Mouse (Mus musculus) embryo, embryonic 9.5 days (tissue): ENCODE results near the gene Maco1.

Experiments
- DNase-seq: peaks from one replicate; pipeline ENCODE4 v3.0.0-alpha.2; 2017; ENCODE audit errors: extremely low spot score

Gene Maco1

DNA sequence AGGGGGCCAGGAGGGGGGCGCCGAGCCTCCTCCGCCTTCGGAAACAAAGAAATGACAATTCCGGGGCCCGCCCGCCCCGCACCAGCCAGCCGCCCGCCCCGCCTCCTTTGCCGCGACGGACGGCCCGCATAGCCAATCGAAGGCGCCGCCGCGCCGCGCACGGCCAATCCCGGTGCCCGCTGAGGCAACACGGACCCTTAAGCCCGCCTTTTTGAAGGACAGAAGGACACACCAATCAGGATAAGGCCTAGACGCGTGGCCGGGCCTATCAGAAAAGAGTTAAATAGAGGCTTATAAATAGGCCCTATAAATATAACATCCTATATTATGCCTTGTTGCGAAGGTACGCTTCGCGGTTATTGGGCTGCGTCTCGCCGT is at the start of gene Maco1:
Maco1 (minus strand) TSS at position 87 of the 378 bp plus-strand sequence.
- peak; percentile 99 for DNase-seq

DNA sequence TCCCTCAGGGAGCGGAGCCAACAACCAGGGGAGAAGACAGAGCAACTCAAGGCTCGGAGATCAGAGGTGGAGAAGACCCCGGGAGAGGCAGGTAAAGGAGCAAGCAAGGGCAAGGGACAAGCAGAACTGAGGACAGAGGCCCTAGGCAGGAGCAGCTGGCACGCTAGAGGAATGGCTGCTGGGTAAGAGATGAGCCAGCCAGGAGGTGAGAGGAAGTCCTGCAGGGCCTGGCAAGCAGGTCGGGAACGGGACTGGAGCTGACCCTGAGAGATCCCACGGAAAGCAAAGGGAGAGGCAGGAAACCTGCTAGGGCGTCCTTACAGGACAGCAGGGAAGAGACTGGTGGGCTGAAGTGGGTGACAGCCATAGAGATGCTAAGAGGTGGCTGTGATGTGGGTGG is 48.0 kb upstream of the Maco1 start:
- DNase-seq, result no peak

DNA sequence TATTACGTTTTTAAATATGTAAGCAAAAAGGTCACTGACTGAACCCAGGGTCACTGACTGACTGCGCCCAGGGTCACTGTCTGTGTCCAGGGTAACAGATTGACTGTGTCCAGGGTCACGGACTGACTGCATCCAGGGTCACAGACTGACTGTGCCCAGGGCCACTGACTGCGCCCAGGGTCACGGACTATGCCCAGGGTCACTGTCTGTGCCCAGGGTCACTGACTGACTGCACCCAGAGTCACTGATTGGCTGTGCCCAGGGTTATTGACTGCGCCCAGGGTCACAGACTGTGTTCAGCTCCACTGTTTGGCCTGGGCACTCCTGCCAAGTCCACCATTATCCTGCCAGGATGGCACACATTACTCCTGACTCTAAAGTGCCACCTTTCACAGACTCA is 44.1 kb upstream of the Maco1 start:
- no peak for DNase-seq

DNA sequence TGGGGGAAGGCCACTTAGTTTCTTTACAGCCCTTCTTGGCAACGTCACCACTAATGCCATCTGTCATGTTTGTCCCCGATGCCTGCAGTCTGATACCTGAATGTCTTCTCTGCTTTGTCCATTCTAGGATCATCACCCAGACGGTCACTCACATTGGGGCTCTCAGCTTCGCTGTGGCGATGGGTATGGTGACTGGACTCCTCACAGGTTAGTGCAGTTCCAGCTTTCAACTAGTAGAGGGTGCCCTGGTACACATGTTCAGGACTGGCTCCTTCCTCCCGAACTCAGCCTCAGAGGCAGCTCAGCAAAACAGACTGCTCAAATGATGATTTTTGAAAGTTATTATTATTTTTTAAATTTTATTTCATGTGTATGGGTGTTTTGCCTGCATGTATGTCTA is 39.0 kb upstream of the Maco1 start:
- DNase-seq, result no peak

DNA sequence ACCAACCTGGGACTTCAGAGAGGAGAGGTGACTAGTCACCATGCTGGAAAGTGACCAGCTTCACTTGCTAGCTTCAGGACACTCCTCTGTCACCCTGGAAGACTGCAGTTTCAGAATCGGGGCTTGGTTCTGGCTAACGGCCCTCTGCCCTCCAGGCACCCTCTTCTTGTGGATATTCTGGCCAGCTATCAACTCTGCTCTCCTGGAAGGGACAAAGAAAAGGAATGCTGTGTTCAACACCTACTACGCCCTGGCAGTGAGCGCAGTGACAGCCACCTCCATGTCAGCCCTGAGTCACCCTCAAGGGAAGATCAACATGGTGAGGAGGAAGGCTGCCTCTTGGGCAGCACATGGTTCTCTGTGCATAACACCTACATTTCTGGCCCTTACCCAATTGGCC is 31.2 kb upstream of the Maco1 start:
- DNase-seq, result no peak

DNA sequence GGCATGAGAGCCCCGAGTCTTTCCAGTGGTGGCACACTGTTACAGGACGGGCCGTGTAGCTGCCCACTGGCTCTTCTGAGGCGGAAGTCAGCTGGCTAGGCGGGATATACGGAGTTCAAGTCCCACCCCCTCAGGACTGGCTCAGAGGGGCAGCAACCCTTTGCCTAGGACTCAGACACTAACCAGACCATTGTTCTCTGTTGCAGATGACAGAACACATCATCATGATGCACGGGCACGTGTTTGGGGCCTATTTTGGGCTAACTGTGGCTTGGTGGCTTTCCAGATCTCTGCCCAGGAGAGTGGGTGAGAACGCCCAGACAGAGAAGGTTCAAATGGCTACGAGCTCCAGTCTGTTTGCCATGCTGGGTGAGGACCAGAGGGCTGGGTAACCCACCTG is 30.7 kb upstream of the Maco1 start:
- DNase-seq, result no peak

DNA sequence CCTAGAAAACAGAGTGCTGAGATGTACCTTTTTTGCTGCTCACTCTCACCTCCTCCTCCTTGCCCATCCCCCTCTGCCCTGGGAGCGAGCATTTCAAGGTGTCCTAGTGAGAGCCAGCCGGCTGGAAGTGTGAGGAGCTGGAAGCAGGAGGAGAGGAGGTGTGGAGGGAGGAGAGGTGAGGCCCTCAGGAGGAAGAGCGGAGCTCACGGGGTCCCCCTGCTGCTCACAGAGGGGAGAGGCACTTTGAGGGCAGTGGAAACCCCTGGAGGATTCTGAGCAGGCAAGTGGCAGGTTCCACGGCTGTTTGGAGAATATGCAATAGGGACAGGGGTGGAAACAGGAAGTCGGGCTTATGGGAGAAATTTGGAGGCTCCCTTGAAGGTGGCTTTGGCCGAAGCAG is 30.1 kb upstream of the Maco1 start:
- DNase-seq, result no peak

DNA sequence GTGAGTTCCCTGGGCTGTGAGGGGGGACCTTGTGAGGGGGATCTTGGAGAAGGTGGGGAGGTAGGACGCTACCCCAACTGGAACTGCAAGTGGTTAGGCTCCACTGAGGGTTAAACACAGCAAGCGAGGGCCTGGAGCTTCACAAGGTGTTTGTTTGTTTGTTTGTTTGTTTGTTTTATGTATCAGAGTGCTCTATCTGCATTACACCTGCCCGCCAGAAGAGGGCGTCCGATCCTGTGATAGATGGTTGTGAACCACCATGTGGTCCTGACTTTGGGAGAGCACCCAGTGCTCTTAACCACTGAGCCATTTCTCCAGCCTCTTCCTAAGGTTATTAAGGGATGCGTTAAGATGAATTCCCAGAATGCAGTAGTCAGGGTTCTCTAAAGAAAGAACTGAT is 26.9 kb upstream of the Maco1 start:
- DNase-seq, result no peak

DNA sequence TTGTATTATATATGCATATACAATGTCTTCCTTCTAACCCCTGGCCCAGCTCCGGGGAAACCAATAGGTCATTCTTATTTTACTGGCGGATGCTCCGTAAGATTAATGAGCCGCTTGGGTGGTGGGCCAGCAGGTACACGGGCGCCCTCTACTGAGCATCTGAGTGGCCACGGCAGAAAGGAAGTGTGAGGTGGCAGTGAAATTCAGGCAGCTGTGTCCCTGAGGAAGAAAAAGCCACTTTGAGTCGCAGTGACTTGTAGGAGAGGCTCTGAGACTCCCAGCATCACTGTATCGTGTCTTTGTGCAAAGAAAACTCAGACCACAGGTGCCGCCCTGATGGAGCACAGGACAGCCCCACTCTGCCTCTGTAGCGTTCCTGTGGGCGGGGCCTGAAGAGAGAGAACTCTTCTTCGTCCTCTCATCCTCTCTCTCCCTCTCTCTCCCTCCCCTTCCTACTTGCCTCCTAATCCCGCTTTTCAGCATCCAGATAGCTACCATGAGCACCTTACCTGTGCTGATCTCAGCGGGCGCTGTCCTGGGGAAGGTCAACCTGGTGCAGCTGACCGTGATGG is 26.4 kb upstream of the Maco1 start:
- DNase-seq, result peak; percentile 81

DNA sequence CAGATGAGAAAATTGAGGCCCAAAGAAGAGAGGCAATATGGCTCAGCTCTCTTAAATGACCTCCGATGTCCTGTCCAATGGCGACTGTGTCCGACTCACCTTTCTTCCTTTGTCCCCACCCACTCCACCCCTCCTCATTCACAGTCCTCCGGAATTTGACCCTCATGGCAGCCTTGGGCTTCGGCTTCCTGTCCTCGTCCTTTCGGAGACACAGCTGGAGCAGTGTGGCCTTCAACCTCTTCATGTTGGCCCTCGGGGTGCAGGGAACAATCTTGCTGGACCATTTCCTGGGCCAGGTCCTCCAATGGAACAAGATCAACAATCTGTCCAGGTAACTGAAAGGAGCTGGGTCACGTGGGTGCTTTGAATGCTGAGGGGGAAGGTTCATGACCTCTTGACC is 23.0 kb upstream of the Maco1 start:
- no peak for DNase-seq

DNA sequence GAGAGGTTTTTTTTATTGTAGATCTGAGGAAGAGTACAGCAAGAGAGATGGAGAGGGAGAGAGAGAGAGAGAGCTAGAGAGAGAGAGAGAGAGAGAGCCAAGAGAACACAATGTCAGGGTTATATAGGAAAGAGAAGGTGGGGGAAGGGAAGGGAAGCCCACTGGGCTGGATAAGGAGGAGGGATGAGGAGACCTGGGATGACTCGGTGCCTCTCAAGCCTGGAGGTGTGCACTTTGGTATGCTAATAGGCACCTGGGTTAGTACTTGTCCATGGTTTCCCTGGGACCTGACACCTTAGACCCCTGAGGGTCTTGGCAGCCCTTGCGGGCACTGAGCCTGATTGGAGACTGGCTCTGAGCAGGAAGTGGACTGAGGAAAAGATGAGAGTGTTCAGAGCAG is 18.8 kb upstream of the Maco1 start:
- DNase-seq, result no peak

DNA sequence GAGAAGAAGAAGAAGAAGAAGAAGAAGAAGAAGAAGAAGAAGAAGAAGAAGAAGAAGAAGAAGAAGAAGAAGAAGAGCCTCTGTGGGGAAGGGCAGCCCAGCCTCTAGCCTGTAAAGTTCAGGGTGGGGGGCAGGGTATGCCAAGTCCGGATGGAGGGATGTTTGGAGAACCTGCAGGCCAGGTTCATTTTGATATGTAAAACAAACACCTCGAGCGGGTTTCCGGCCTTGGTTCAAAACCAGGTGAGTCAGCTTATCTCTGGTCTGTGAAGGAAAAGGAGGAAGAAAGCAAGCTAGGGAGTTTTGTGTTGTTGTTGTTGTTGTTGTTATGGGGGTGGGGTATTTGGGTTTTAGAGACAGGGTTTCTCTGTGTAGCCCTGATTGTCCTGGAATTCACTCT is 18.3 kb upstream of the Maco1 start:
- DNase-seq, result no peak

DNA sequence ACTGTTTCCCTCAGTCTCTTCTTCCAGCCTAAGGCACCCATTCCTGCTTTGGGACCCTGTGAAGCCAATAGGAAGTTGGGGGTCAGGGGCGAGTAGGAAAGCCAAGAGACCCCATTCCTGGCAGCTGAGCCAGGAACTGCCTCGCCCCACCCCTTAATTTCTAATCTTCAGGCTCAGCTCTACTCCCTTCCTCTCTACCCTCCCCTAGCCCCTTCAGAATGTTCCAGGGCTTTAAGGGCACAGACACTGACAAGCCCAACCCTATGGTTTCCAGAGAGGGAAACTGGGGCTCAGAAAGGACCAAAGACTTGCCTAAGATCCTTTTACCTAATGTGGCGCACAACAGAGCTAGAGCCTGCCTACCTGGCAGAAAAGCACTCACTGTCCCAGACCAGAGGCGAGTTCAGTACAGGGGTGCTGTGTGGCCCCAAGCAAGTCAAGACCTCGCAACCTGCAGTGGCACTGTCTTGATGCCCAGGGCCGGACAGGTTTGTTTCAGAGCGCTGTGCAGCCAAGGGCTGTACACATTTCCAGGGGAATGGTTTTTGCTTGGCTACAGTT is 16.8 kb upstream of the Maco1 start:
- DNase-seq, result no peak

DNA sequence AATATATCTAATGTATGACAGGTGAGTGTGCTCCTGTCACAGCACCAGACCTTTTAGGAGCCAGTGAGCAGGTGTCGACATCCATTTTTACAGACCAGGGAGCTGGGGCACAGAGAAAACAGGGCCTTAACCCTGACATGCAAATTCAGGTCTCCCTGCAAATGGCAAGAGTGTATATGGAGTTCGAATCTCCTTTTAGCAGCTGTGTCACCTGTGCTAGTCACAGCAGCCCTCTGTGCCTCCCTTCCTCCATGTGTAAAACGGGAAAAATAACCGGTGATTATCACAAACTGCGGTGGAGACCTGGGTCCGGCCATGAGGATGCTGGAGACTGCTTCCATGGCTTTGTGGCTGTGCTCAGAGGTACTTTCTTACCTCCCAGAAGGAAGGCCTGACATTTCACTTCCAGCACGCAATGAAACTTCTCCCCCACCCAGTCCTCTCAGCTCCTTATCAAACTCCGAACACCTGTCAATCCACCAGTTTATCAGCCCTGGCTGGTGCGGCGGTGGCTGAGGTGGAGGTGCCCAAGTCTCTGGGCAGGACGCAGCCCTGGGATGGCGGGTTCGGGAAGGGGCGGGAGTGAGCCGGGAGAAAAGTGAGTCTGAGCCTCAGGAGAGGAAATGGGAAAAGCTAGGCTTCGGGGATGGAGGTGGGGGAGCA is 16.1 kb upstream of the Maco1 start:
- DNase-seq, result no peak

DNA sequence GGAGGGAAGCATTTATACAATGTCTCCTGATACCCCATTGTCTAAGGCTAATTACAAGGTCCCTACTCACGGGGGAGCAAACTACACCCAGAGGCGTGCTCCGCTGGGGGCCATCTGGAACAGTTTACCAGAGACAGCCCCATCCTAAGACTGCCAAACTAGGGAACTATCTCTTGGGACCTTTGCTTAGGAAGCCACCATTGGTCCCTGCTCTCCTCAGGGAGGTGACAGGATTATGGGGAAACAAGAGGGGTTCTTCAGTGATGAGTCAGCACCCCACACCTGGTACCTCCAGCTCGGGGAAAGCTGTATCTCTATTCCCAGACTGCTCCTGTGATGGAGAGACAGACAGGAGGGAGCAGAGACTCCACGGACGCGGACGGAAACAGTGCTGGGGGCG is 15.3 kb upstream of the Maco1 start:
- DNase-seq, result no peak

DNA sequence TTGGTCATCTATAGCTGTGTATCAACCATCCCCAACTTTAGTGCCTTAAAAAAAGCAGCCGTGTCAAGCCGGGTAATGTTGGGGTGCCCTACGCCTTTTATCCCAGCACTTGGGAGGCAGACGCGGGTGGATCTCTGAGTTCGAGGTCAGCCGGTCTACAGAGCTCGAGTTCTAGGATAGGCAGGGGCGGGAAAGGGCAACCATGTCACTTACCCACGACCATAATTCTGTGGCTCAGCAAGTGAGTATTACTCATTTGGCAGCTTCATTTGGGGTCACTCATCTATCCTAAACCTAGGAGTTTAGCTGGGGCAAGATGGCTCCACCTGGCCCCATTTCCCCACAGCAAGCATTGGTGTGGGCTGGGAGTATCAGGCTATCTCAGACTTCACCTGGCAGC is 14.9 kb upstream of the Maco1 start:
- no peak for DNase-seq

DNA sequence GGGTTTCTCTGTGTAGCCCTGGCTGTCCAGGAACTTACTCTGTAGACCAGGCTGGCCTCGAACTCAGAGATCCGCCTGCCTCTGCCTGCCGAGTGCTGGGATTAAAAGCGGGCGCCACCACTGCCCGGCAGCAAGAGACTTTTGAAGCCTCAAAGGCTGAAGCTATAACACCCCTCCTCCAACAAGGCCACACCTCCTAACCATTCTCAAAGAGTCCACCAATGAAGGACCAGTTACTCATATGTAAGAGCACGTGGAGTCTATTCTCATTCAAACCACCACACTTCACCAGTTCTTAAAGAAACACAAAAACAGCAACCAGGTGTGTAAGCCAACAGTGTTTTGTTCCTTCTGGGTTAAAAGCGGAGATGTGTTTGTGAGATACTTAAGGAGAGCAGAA is 14.5 kb upstream of the Maco1 start:
- DNase-seq, result no peak

DNA sequence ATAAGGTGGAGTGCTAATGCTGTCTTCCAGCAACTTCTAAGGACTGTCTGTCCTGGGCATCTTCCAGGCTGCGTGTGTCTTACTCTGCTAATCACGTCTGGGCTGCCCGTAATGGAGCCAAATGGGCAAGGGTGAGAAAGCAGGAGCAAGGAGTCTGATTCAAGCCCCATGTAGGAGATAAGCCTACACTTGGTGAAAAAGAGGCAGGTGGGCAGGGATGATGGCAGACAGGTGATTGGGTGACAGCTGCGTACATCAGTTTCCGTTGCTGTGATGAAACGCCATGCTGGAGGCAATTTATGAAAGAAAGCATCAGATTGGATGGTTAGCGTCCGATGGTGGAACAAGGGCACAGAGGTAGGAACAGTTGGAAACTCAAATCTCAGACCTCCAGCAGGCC is 14.1 kb upstream of the Maco1 start:
- DNase-seq, result no peak

DNA sequence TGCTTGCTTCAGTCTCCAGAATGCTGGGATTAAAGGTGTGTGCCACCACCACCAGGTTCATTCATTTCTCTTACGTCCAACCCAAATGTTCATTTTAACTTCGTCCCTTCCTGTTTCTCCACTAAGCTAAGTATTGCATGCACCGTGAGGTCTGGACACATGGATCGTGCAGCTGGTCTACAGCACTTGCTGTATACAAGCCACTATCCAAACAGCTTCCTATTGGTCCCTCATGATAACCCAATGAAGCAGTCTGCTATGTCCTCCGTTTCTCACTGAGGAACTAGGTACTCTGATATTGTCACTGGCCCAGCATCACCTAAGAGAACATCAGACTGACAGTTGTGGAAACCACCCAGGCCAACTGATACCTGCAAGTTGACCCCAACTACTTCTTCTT is 12.6 kb upstream of the Maco1 start:
- DNase-seq, result no peak

DNA sequence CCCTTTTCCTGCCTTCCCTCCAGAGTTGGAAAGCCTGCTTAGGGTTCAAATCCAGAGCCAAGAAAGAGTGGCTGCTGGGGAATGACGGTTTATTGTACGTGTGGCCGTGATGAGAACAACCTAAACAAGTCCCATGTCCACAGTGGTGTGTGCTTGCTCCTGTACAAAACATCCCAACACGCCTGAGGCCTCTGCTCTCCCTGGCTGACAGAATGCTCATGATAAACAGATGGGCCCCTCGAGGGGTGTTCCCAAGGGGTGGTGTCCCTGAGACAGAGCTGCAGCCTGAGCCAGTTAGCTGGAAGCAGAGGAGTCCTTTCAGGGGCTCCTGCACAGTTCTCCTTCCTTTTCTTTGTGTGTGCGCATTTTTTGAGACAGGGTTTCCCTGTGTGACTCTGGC is 12.2 kb upstream of the Maco1 start:
- DNase-seq, result no peak

DNA sequence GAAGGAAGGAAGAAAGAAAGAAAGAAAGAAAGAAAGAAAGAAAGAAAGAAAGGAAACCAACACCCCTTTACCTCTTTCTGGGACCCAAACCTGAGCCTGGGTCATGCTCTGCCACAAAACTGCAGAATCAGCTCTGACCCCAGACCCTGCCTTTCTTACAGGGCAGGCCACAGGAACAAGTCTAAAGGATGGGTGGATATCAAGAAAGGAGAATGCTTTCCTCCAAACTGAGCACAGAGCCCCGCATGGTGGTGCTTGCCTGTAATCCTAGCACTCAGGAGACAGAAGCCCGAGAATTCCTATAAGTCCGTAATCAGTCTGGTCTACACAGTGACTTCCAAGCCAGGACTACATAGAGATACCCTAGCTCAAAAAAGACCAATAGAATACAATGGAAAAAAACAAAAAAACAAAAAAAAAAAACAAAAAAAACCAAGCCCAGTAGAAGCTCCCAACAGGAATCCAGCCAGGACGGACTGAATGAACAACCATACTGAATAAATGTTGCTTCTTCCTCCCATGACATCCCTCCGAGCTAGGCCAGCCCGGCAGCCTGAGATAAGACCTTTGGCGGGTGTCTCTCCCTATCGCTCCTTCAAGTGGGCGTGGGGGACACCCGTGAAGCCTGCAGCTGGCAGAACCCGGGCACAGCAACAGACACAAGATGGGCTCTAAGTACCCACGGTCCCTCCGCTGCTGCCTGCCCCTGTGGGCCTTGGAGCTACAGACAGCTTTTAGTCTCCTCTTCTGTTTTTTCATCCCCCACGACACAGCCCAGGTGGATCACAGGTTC is 11.0 kb upstream of the Maco1 start, which contains the start of gene Rhd:
Rhd (plus strand) TSS at position 600 of the 793 bp plus-strand sequence.
- DNase-seq, result no peak

DNA sequence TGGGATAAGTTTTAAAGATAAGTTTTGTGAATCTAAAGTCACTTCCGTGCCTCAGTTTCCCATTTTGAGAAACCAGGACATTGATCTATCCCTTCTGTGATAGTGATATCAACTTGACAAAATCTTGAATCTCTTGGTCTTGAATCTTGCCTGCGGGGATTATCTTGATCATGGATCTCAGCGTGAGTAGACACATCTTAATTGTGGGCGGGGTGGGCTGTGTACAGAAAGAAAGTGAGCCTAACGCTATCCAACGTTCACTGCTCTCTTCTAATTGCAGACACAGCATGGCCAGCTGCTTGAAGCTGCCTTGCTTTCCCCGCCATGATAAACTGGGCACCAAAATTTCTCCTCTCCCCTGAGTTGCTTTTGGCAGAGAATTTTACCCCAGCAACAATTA is 9.9 kb upstream of the Maco1 start:
- no peak for DNase-seq

DNA sequence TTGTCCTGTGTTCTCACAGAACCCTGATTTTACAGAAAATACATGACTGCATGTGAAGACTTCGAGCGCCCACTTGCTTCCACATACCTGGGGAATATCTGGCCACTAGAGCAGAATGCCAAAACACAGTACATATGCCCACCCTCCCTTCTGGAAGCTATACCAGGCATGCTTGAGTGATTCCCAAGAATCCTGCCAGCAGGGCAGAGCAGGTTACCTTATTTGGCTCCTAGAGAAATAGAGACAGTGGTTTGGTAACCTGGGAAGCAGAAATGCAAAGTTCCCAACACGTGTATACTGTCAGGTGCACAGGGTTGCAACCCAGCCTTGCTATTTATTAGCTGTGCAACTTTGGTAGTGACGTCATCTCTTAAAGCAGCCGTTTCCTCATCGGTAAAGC is 8.7 kb upstream of the Maco1 start:
- DNase-seq, result no peak
